Mouse (Mus musculus) retina, postnatal 7 days (tissue): ENCODE measurements around the gene Lrrc4c.

Experiments
- DNase-seq: peaks from one replicate; pipeline ENCODE4 v3.0.0-alpha.2; 2012; ENCODE audit warnings: low read depth, low spot score

Gene Lrrc4c

DNA sequence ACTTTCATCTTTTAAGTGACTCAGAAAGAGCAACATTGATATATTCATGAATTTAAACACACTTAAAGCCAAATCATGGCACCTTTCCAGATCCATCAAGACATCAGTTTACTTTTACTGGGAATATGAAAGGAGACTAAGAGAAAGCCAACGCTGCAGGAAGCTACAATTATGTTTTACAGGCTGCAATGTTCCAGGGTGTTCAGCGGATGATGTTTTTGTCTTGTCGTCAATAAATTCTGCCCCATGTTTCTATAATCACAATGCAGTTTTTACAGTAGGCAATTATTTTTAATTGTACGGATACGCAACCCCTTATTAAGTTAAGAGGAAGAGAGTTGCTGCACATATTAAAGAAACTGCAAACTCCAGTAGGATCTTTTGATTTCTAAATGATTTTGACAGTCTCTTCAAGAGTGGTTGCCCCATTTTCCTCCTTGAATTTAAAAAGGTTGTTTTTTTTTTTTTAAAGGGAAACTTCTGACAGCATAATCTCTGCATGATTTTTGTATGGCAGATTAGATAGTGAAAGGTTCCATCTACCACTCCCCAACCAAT is 532.9 kb downstream of the Lrrc4c start:
- no peak for DNase-seq

DNA sequence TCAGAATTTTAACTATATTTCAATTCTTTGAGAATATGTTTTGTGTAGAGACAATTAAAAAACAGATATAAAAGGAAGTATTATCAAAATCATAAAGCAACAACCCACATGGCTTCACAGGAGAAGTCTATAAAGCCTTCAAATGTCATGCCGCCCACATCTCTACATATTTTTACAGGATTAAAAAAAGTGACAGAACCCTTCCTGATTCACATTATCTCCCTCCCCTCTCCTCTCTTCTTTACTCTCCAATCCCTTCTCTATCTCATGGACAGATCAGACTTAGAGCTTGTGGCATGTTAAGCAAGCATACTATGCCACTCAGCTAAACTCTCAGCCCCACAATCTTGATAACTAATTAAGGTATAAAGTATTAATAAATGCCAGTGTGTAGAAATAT is 535.8 kb downstream of the Lrrc4c start:
- no peak for DNase-seq

DNA sequence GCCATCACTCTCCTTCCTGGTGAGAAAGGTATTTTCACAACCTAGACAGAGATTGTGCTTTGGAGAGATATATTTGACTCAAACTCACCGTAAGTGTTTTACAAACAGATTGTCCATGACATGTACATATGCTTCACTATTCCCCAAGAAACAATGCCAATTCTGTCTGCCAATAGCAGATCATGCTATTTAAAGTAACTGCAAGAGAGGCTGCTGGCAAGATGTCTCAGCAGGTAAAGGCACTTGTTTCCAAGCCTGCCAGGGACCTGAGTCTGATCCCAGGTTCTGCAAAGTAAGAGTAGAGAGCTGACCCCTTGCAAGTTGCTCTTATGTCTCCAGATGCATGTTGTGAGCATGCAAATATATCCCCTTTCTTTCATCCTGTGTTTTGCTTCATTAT is 558.1 kb downstream of the Lrrc4c start:
- DNase-seq, result no peak

GRCm38 (mm10) chr2:96949531-96949930 is 631.6 kb downstream of the Lrrc4c start:
- no peak for DNase-seq

DNA sequence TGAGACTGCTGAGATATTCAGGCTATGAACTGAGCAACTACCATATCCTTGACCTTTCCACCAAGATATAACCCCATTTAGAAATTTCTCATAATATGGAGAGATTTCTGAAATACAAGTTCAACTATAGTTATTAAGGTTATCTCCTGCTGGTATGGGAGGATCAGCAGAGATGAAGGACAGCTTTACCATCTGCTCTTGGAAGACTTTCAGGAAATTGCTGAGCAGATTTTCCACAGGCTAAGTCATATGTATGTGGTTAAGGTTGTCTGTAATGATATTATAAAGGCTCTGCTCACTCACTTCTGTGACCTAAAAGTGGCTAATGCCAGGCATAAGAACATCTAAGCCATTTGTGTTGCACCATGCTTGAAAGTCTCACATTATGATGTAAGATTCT is 681.6 kb downstream of the Lrrc4c start:
- DNase-seq, result no peak

DNA sequence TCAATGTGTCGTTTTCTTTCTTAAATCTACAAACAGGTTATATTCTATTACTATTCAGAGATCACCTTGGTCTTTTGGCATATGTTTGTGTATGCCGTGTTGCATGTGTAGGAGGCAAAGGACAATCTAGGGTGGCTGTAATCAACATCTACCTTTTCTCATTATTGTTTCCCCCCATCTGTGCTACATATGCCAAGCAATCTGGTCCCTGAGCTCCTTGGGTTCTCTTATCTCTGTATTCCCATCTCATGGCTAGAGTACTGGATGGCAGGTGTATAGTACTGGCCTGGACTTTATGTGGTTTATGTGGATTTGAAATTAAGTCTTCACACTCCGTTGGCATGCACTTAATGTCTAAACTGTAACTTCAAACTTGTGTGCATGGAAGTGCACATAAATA is 700.4 kb downstream of the Lrrc4c start:
- DNase-seq, result no peak

DNA sequence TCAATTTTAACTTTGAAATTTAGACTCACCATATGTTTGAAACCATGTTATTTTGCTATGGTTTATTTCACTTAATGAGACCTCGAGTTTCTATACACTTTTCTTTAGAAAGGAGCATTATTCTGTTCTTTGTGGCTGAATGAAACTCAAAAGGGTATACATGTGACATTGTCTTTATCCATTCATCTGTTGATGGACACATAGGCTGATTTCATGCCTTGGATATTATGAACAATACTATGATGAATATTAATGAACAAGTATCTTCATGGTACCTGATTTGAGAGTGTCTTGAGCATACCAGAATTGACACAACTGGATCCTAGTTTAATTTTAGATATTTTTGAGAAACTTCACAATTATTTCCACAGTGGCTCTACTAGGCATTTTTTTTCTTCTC is 709.0 kb downstream of the Lrrc4c start:
- no peak for DNase-seq

- DNase-seq, result no peak
Observed at GRCm38 (mm10) chr2:97027585-97027984, 709.6 kb downstream of the Lrrc4c start.

DNA sequence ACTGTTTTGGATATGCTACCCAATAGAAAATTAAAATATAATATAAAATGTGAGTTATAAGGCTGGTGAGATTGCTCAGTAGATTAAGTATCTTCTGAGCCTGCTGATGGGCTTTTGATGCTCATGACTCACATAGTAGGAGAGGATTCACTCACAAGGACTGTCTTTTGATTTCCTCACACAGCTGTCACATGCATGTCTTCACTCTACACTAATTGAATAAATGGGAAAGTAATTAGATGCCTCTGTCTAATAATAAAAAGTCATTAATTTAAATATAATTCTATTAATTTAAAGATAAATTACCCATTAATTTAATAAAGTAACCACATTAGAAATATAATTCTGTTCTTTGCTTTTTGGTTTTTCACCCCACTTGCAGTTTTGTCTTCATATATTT is 718.4 kb downstream of the Lrrc4c start:
- no peak for DNase-seq

DNA sequence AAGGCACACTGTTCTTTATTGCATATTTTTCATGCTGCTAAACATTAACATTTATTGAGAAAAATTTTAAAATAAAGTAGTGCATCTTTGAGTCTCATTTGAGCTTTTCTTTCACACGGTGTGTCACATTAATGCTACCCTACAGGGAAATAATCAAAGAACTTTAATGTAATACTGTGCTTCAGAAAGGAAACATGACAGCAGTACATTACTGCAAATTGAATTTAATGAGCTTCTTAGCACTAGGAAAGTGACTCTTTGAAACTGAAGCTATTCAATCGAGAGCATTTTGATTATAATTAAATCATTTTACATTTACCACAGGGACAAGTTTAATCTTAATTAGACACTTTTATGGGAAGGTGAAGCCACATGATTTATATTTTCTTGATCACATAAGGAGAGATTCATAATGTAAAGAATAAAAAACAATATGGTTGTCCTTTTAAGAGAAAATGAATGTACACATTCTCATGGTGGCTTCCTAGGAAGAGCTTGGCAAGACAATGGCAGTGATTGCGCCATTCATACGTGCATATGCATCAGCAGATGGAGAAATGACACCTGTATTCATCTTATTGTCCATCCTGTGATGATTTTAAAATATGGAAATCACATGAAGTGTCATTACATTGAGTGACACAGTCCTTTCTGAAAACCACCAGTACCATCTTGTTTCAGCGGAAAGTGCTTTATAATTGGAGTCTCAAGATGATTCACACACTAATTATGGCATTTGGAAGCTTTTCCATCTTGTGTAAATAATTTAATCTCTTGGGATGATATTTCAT is 719.2 kb downstream of the Lrrc4c start:
- no peak for DNase-seq

DNA sequence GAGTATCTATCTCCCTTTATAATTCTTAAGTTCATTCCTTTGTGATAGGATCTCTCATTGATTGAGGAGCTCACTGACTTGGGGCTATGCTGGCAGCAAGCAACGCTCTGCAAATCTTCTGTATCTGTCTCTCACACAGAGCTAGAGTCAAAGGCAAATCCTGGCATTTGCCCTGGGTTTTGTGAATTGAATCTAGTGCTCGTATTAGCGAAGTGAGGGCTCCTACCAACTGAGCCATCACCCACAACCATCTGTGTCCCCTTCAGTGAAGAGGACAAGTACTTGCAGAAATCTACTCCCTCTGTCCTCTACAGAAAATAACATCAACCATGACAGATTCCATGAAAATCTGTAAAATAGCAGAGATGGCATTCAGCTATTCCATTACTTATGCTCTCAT is 726.0 kb downstream of the Lrrc4c start:
- DNase-seq, result no peak

- no peak for DNase-seq
Observed at GRCm38 (mm10) chr2:97045628-97046027, 727.7 kb downstream of the Lrrc4c start.

DNA sequence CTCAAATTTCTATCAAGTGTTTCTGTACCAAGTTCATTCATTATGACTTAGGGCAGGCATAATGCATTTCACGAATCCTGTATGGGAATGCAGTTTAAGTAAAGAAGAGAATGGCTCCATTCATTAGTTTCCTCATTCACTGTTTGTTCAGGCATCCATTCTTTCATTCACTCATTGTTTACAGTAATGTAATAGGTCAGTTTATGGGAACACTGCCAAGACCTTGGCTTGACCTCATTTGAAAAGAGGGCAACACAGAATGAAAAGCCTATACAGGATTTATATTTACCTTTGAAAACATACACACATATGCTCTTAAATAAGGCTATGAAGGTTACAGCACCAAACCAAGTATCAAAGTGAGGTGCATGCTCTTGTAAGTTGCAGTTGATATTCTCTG is 762.2 kb downstream of the Lrrc4c start:
- peak; percentile 6 for DNase-seq

DNA sequence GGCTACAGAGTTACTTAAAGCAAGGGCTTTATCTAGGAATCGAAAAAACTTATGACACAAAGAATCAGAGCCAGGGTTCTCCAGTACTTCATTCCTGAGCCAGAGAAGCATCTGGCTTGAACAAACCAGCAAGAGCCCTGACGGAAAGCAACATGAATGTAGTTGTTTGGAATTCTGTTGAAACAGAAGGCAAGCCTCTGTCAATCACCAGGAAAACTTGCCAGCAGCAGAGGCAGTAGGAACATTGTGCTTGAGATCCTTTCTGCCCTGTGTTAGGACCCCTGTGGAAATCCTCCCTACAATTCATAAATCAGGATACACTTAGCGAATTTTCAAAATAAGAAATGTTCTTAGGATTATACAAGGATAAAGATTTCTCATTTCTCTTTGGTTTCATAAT is 780.0 kb downstream of the Lrrc4c start:
- DNase-seq, result no peak

DNA sequence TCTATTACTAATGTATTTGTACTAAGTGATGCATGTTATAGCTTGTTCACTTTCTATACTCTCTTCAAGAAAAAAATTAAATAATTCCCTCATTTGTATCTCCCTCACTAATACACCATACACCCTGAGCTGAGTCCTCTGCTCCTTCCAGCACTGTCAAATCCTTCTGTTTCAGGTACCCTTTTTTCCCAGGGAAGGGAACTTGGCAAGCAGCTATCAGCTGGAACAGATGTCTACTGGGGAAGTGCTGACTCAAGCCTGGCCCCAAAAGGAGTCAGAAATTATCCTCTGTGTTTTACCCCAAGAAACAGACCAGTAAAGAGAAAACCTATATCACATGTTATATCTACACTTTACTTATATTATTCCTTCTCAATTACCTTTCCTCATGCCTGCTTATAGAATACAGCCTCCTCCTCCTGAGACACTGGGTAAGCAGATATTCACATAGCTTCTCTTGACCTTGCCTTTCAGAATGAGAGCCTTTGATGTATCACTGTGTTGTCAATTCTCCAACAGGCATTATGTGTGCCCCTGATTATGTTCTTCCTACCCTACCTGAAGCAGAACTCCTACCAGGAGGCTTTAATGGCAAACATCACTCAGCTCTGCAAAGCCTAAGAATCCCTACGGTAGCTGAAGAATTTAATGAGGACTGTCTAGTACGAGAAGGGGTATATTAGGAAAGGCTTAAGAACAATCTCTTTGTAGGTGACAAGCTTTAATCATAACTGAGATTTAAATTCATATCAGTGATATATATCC is 785.6 kb downstream of the Lrrc4c start:
- DNase-seq, result no peak

DNA sequence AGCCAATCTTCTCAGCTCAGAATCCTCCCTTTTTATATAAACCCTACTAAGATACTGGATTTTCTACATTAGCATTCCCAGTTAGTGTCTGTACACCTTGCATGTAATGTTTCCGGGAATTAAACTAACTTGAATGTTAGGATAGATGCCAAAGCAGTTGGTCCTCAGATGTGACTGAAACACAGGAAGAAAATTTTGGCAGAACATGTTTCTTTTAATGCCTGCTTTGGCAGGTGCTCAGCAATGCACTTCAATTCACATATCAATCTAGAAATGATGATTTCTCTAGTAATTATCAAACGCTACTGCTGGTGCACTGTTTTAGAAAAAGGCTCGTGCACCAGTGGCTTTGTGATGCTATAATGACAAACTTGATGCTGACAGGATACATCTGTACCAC is 806.3 kb downstream of the Lrrc4c start:
- DNase-seq, result no peak

GRCm38 (mm10) chr2:97138454-97138853 is 820.5 kb downstream of the Lrrc4c start:
- DNase-seq, result no peak

DNA sequence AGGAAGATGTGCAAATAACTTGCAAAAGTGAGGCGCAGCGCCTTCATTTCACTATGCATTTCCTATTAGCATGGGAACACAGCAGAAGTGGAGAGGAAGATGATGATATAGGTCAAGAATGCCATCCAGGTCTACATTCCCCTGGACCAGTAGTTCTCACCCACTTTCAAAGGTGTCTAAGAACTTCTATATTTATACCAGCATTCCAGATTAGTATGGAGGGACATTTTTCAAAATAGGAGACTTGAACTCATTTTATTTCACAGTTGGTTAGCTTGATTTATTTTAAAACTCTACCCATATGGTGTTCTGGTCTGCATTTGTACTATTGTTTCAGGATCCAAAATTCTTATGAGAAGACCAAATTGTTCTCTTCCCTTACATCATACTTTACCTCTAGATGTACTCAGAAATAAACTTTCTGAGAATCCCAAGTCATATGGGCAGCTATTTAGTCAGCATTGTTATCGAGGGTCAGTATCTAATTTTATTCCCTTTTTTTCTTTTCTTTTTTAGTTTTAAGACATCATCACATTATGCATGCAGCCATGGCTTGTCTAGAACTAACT is 833.7 kb downstream of the Lrrc4c start:
- DNase-seq, result no peak

DNA sequence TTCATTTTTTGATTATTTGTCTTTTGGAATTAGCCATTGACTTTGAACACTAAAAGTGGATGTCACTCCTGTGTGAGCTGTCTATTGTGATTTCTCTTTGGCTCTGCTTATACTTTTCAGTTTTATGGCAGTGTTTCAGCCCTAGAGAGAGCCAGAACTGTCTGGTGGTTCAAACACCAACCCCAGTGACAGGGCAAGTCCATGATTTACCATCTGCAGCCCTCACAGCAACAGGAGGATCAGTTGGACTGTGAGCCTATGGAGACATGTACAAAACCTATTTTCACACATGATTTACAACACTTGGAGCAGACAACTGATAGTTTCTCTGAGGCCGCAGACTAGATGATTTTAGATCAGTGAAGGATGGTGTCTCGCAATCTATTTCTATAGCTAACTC is 847.8 kb downstream of the Lrrc4c start:
- no peak for DNase-seq

GRCm38 (mm10) chr2:97178399-97178798 is 860.4 kb downstream of the Lrrc4c start:
- no peak for DNase-seq

DNA sequence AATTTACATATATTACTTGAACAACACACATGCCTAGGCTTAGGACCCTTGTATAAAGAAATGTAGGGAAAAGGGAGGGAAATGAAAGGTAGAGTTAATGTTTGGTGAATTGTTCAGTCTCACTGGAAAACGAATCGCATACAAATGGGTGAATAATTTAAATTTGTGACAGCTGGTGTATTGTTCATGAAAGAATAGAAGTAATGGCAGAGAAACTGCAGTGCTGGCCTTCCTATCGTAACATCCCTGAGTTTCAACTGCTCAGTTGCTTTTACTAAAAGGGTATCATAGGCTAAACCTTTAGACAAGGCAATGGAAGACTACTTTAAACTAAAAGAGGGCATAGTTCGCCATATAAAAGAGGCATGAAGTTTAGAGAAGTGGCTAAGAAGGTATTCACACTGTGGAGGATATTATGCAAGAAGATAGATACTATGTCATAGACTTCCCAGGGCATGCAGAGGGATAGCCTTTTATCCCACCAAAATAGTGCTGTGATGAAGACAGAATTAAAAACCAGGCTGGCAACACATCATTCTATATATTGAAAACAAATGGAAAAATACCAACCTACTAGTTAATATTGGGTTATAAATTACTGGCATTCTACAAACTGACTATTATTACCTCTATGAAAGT is 879.1 kb downstream of the Lrrc4c start:
- no peak for DNase-seq

- no peak for DNase-seq
Observed at GRCm38 (mm10) chr2:97232966-97233365, 915.0 kb downstream of the Lrrc4c start.
